Mouse (Mus musculus) MEL (cell line): ENCODE measurements around the gene Apbb1ip. TPM values are rescaled to one million over a fixed set of nuclear protein-coding genes. Genes with fewer than 3 reads are reported as not detected.

Experiments used
- DNase-seq: peaks from one replicate; pipeline ENCODE4 v3.0.0; 2011; ENCODE audit warnings: low read depth, low spot score
- H3K27ac ChIP-seq: 2 replicates; pipeline ENCODE4 v1.5.1; 2012; ENCODE audit warnings: low read depth, mild to moderate bottlenecking, control low read depth, low read length, moderate library complexity; ENCODE audit not compliant: control insufficient read depth
- H3K27me3 ChIP-seq, 2 experiments: fragments of 150-350 bp in 1 of 2; sonication (generic) in 1 of 2; 2 replicates each; pipeline ENCODE4 v1.6.1; 2012; ENCODE audit warnings: low read length in 2 of 2, mild to moderate bottlenecking in 2 of 2, improper control_type of control experiment in 1 of 2, moderate library complexity in 1 of 2; ENCODE audit not compliant: insufficient read depth in 2 of 2, control insufficient read depth in 1 of 2
- H3K36me3 ChIP-seq, 2 experiments: 2 replicates each; pipeline ENCODE4 v1.6.1; 2012 to 2014; ENCODE audit warnings: low read length in 2 of 2, improper control_type of control experiment in 1 of 2, inconsistent platforms in 1 of 2, mild to moderate bottlenecking in 1 of 2; ENCODE audit not compliant: insufficient read depth in 2 of 2, control insufficient read depth in 1 of 2
- H3K4me1 ChIP-seq, 2 experiments: fragments of 150-350 bp in 1 of 2; sonication (generic) in 1 of 2; 2 replicates each; pipeline ENCODE4 v1.6.1; 2012; ENCODE audit warnings: low read length in 2 of 2, improper control_type of control experiment in 1 of 2, mild to moderate bottlenecking in 1 of 2; ENCODE audit not compliant: insufficient read depth in 2 of 2, control insufficient read depth in 1 of 2
- H3K4me3 ChIP-seq, 2 experiments: fragments of 150-350 bp in 1 of 2; sonication (generic) in 1 of 2; 2 replicates each; pipeline ENCODE4 v1.5.1; 2012; ENCODE audit warnings: low read depth in 2 of 2, low read length in 2 of 2, mild to moderate bottlenecking in 2 of 2, moderate library complexity in 2 of 2, control low read depth in 1 of 2, improper control_type of control experiment in 1 of 2; ENCODE audit not compliant: control insufficient read depth in 1 of 2, insufficient read depth in 1 of 2
- H3K79me2 ChIP-seq: 2 replicates; pipeline ENCODE4 v1.6.1; 2012; ENCODE audit warnings: mild to moderate bottlenecking, low read length, moderate library complexity; ENCODE audit not compliant: control insufficient read depth, poor library complexity, insufficient read depth
- H3K9ac ChIP-seq: 2 replicates; pipeline ENCODE4 v1.6.1; 2012; ENCODE audit warnings: low read depth, mild to moderate bottlenecking, control low read depth, low read length, moderate library complexity; ENCODE audit not compliant: control insufficient read depth, poor library complexity, severe bottlenecking
- H3K9me3 ChIP-seq: fragments of 150-350 bp; sonication (generic); replicated peaks from 2 replicates; pipeline ENCODE4 v1.6.1; 2012; ENCODE audit warnings: mild to moderate bottlenecking, low read length, improper control_type of control experiment, moderate library complexity; ENCODE audit not compliant: insufficient read depth
- CTCF ChIP-seq, 3 experiments: IDR thresholded peaks in 2 of 3; conservative IDR thresholded peaks in 1 of 3; 2 replicates each; pipeline ENCODE4 v1.5.1; 2011 to 2012; ENCODE audit warnings: low read length in 3 of 3, low read depth in 2 of 3, mild to moderate bottlenecking in 2 of 3, improper control_type of control experiment in 1 of 3, inconsistent platforms in 1 of 3, mixed read lengths in 1 of 3, moderate library complexity in 1 of 3; ENCODE audit not compliant: control insufficient read depth in 1 of 3, insufficient read depth in 1 of 3, poor library complexity in 1 of 3, severe bottlenecking in 1 of 3
- EP300 ChIP-seq, 2 experiments: IDR thresholded peaks; 2 replicates each; pipeline ENCODE4 v1.6.1; 2011; ENCODE audit warnings: improper control_type of control experiment in 2 of 2, low read length in 2 of 2, low read depth in 1 of 2, mild to moderate bottlenecking in 1 of 2
- JUND ChIP-seq: IDR thresholded peaks from 2 replicates; pipeline ENCODE4 v1.6.1; 2011; ENCODE audit warnings: low read depth, mild to moderate bottlenecking, improper control_type of control experiment, low read length
- MAFK ChIP-seq: IDR thresholded peaks from 2 replicates; pipeline ENCODE4 v1.6.1; 2011; ENCODE audit warnings: low read depth, mild to moderate bottlenecking, low read length, improper control_type of control experiment, borderline replicate concordance
- MAX ChIP-seq: IDR thresholded peaks from 2 replicates; pipeline ENCODE4 v1.6.1; 2011; ENCODE audit warnings: low read length, improper control_type of control experiment
- MAZ ChIP-seq: IDR thresholded peaks from 2 replicates; pipeline ENCODE4 v1.6.1; 2012; ENCODE audit warnings: low read depth, mild to moderate bottlenecking, inconsistent platforms, low read length, improper control_type of control experiment
- MEF2A ChIP-seq: IDR thresholded peaks from 2 replicates; pipeline ENCODE4 v1.6.1; 2014; ENCODE audit warnings: low read depth, mild to moderate bottlenecking, inconsistent platforms, low read length, improper control_type of control experiment; ENCODE audit not compliant: poor library complexity, insufficient replicate concordance, severe bottlenecking; ENCODE audit errors: extremely low read depth
- MXI1 ChIP-seq: IDR thresholded peaks from 2 replicates; pipeline ENCODE4 v1.6.1; 2011; ENCODE audit warnings: mild to moderate bottlenecking, low read depth, low read length, improper control_type of control experiment
- MYB ChIP-seq: IDR thresholded peaks from 2 replicates; pipeline ENCODE4 v1.6.1; 2011; ENCODE audit warnings: mild to moderate bottlenecking, low read depth, low read length, improper control_type of control experiment
- NELFE ChIP-seq: IDR thresholded peaks from 2 replicates; pipeline ENCODE4 v1.6.1; 2011; ENCODE audit warnings: low read depth, low read length, improper control_type of control experiment
- RCOR1 ChIP-seq: IDR thresholded peaks from 2 replicates; pipeline ENCODE4 v1.6.1; 2012; ENCODE audit warnings: low read depth, mild to moderate bottlenecking, inconsistent platforms, low read length, improper control_type of control experiment
- SIN3A ChIP-seq: IDR thresholded peaks from 2 replicates; pipeline ENCODE4 v1.6.1; 2012; ENCODE audit warnings: low read length, improper control_type of control experiment, inconsistent platforms
- TAL1 ChIP-seq: IDR thresholded peaks from 2 replicates; pipeline ENCODE4 v1.6.1; 2012; ENCODE audit warnings: mild to moderate bottlenecking, inconsistent platforms, low read length, moderate library complexity, mixed read lengths
- USF2 ChIP-seq, 2 experiments: IDR thresholded peaks; 2 replicates each; pipeline ENCODE4 v1.6.1; 2011 to 2012; ENCODE audit warnings: improper control_type of control experiment in 2 of 2, low read length in 2 of 2, borderline replicate concordance in 1 of 2, inconsistent platforms in 1 of 2, low read depth in 1 of 2, mild to moderate bottlenecking in 1 of 2; ENCODE audit not compliant: insufficient read depth in 1 of 2
- ZKSCAN1 ChIP-seq: IDR thresholded peaks from 2 replicates; pipeline ENCODE4 v1.6.1; 2012; ENCODE audit warnings: low read depth, mild to moderate bottlenecking, inconsistent platforms, low read length, improper control_type of control experiment, moderate library complexity
- polyA plus RNA-seq, 2 experiments: library from polyadenylated mRNA; stranded (reverse) in 1 of 2; unstranded in 1 of 2; fragments of >175 nt in 1 of 2; fragments of >200 nt in 1 of 2; gene quantifications; 2 replicates each; pipeline versions ENCODE4 v1.2.1 to v1.2.4; 2012; ENCODE audit warnings: low replicate concordance in 2 of 2, low read depth in 1 of 2; ENCODE audit not compliant: insufficient read length in 2 of 2, insufficient read depth in 1 of 2, missing spikeins in 1 of 2
- total RNA-seq: library from RNA; depleted of rRNA; stranded (reverse); fragments of 300-350 nt; gene quantifications from 2 replicates; pipeline ENCODE4 v1.2.3, GENCODE M21; 2012

Gene Apbb1ip
- total and polyA plus RNA-seq, 3 experiments = 7.4 to 60.7 TPM; not detected in 1

GRCm38 (mm10) chr2:22805589-22805988 lies 31.7 kb downstream of the Apbb1ip start:
- TF ChIP-seq RCOR1 (peak; percentile 40; the same call in 1 of the 2 replicates), MAFK (no peak), EP300 (IDR thresholded peaks at IDR 0.05; ENCODE audit: low read depth in 1 of 2, low read length in 2 of 2) (no peak), MXI1 (peak; percentile 27; the same call in 1 of the 2 replicates), MAZ (no peak), CTCF (IDR thresholded peaks at IDR 0.05 in 2 of 3, conservative IDR thresholded peaks at IDR 0.05 in 1 of 3; ENCODE audit: control insufficient read depth in 1 of 3, insufficient read depth in 1 of 3, low read depth in 2 of 3, low read length in 3 of 3, poor library complexity in 1 of 3, severe bottlenecking in 1 of 3) (no peak), NELFE (no peak), ZKSCAN1 (no peak), MAX (0 out of 2 replicates have a peak, but pooled peaks have one; percentile 9), SIN3A (peak; percentile 33; the same call in 1 of the 2 replicates)
- no peak overlapping the region for H3K4me3 ChIP-seq
- H3K79me2 ChIP-seq = peaks cover 16% of the 10 kb centered on the region
- no peak for DNase-seq
- H3K36me3 ChIP-seq = peaks cover 4 to 43% of the 10 kb centered on the region in 2 experiments
- H3K27me3 ChIP-seq = no peaks in the 10 kb centered on the region
- H3K27ac ChIP-seq = no peak overlapping the region
- no peaks in the 10 kb centered on the region for H3K9me3 ChIP-seq
- no peak overlapping the region for H3K9ac ChIP-seq
- H3K4me1 ChIP-seq = peaks cover 9 to 19% of the 10 kb centered on the region in 2 experiments

- Histone ChIP-seq H3K4me1 (peaks cover 9 to 19% of the 10 kb centered on the region in 2 experiments), H3K36me3 (peaks cover 4 to 43% of the 10 kb centered on the region in 2 experiments; a peak in 3 of 4 replicates), H3K9ac (no peak overlapping the region), H3K27ac (peak overlapping the region; percentile 61; the same call in 1 of the 2 replicates), H3K27me3 (no peaks in the 10 kb centered on the region), H3K4me3 (no peak overlapping the region), H3K79me2 (peaks cover 20% of the 10 kb centered on the region), H3K9me3 (no peaks in the 10 kb centered on the region)
- DNase-seq = no peak
- TF ChIP-seq CTCF (IDR thresholded peaks at IDR 0.05 in 2 of 3, conservative IDR thresholded peaks at IDR 0.05 in 1 of 3; ENCODE audit: control insufficient read depth in 1 of 3, insufficient read depth in 1 of 3, low read depth in 2 of 3, low read length in 3 of 3, poor library complexity in 1 of 3, severe bottlenecking in 1 of 3) = no peak
- no peak for TF ChIP-seq USF2 (IDR thresholded peaks at IDR 0.05; ENCODE audit: borderline replicate concordance in 1 of 2, insufficient read depth in 1 of 2, low read depth in 1 of 2, low read length in 2 of 2)
- no peak for TF ChIP-seq MYB
- no peak for TF ChIP-seq TAL1
- TF ChIP-seq MAZ = no peak
- TF ChIP-seq EP300 (IDR thresholded peaks at IDR 0.05; ENCODE audit: low read depth in 1 of 2, low read length in 2 of 2) = no peak
- TF ChIP-seq MEF2A = no peak
- TF ChIP-seq JUND = no peak
Observed at GRCm38 (mm10) chr2:22806576-22806975, 32.7 kb downstream of the Apbb1ip start.
